Mouse (Mus musculus): ENCODE data around the gene Gripap1. TPM values are rescaled to one million over a fixed set of nuclear protein-coding genes. Genes with fewer than 3 reads are reported as not detected.
"Not testable (repeated sequence)": the region's sequence is repeated elsewhere in the genome, so short reads cannot be mapped to it uniquely, and the experiment has no call there.

The Gripap1 gene
- 73.9 and 77.7 TPM in 2 replicates for polyA plus RNA-seq (2015; fragmentation: Nextera tagmentation; extraction: Ambion mirVana)

- H3K36me3 ChIP-seq = no peaks in the 10 kb centered on the region
- H3K9ac ChIP-seq = peak within 1 kb of the TSS; percentile 72
- H3K27me3 ChIP-seq = no peaks in the 10 kb centered on the region
- peak within 1 kb of the TSS; percentile 53 for H3K4me3 ChIP-seq
- ATAC-seq (ENCODE audit: low FRiP score) = peak; percentile 92
- H3K9me3 ChIP-seq = no peaks in the 10 kb centered on the region
- H3K4me1 ChIP-seq (replicated peaks) = peaks cover 16% of the 10 kb centered on the region
- WGBS = 14% methylated on average over 24 of the region's 24 CpGs
- peak within 1 kb of the TSS; percentile 65 for H3K4me2 ChIP-seq
- peak within 1 kb of the TSS; percentile 55 for H3K27ac ChIP-seq
Measured at GRCm38 (mm10) chrX:7789542-7790136, at the start of gene Gripap1. Gene Gripap1 (plus strand): TSS chrX:7789765.

GRCm38 (mm10) chrX:7740082-7740819 lies 49.3 kb upstream of the Gripap1 start:
- no peak overlapping the region for H3K4me3 ChIP-seq
- H3K4me1 ChIP-seq (replicated peaks) = no peaks in the 10 kb centered on the region
- peaks cover 18% of the 10 kb centered on the region for H3K36me3 ChIP-seq
- 70% methylated on average over 10 of the region's 10 CpGs for WGBS
- no peak overlapping the region for H3K9ac ChIP-seq
- ATAC-seq (ENCODE audit: low FRiP score) = no peak
- no peaks in the 10 kb centered on the region for H3K27me3 ChIP-seq
- no peak overlapping the region for H3K4me2 ChIP-seq
- no peak overlapping the region for H3K27ac ChIP-seq
- H3K9me3 ChIP-seq = no peaks in the 10 kb centered on the region

- 82% methylated on average over 5 of the region's 5 CpGs for WGBS
- Histone ChIP-seq H3K27me3 (no peaks in the 10 kb centered on the region), H3K9me3 (no peaks in the 10 kb centered on the region), H3K4me3 (no peak overlapping the region), H3K9ac (no peak overlapping the region), H3K36me3 (peaks cover 12% of the 10 kb centered on the region), H3K4me2 (no peak overlapping the region), H3K4me1 (replicated peaks) (no peaks in the 10 kb centered on the region), H3K27ac (no peak overlapping the region)
- no peak for ATAC-seq (ENCODE audit: low FRiP score)
Measured at GRCm38 (mm10) chrX:7741103-7741502, 48.5 kb upstream of the Gripap1 start.

GRCm38 (mm10) chrX:7743470-7743869 lies 46.1 kb upstream of the Gripap1 start:
- H3K27me3 ChIP-seq = no peaks in the 10 kb centered on the region
- H3K4me2 ChIP-seq = no peak overlapping the region
- H3K9me3 ChIP-seq = no peaks in the 10 kb centered on the region
- H3K36me3 ChIP-seq = no peaks in the 10 kb centered on the region
- H3K4me3 ChIP-seq = no peak overlapping the region
- WGBS = 58% methylated on average over 5 of the region's 5 CpGs
- H3K9ac ChIP-seq = no peak overlapping the region
- no peak overlapping the region for H3K27ac ChIP-seq
- no peak for ATAC-seq (ENCODE audit: low FRiP score)
- no peaks in the 10 kb centered on the region; the same call in 1 of the 2 replicates for H3K4me1 ChIP-seq (replicated peaks)

- peaks cover 9% of the 10 kb centered on the region for H3K4me1 ChIP-seq (replicated peaks)
- no peaks in the 10 kb centered on the region for H3K36me3 ChIP-seq
- no peak overlapping the region for H3K27ac ChIP-seq
- 94% methylated on average over 1 of the region's 1 CpGs for WGBS
- no peak for ATAC-seq (ENCODE audit: low FRiP score)
- no peaks in the 10 kb centered on the region for H3K27me3 ChIP-seq
- no peak overlapping the region for H3K4me2 ChIP-seq
- H3K4me3 ChIP-seq = no peak overlapping the region
- H3K9me3 ChIP-seq = no peaks in the 10 kb centered on the region
- H3K9ac ChIP-seq = no peak overlapping the region
Measured at GRCm38 (mm10) chrX:7744940-7745339, 44.6 kb upstream of the Gripap1 start.

GRCm38 (mm10) chrX:7745429-7745828 lies 44.1 kb upstream of the Gripap1 start:
- Histone ChIP-seq H3K9me3 (no peaks in the 10 kb centered on the region), H3K4me2 (no peak overlapping the region), H3K4me3 (no peak overlapping the region), H3K27ac (no peak overlapping the region), H3K9ac (no peak overlapping the region), H3K27me3 (no peaks in the 10 kb centered on the region), H3K4me1 (replicated peaks) (peaks cover 11% of the 10 kb centered on the region), H3K36me3 (no peaks in the 10 kb centered on the region)
- 94% methylated on average over 8 of the region's 8 CpGs for WGBS
- ATAC-seq (ENCODE audit: low FRiP score) = no peak

GRCm38 (mm10) chrX:7750432-7751116 lies 39.0 kb upstream of the Gripap1 start, which contains the start of gene Ccdc120:
Gene Ccdc120 (minus strand): TSS chrX:7750905.
- H3K4me1 ChIP-seq (replicated peaks) = peaks cover 11% of the 10 kb centered on the region
- H3K4me2 ChIP-seq = peak within 1 kb of the TSS; percentile 60
- H3K27me3 ChIP-seq = no peaks in the 10 kb centered on the region
- peak within 1 kb of the TSS; percentile 59 for H3K4me3 ChIP-seq
- H3K27ac ChIP-seq = peak within 1 kb of the TSS; percentile 73
- no peaks in the 10 kb centered on the region for H3K36me3 ChIP-seq
- WGBS = 8% methylated on average over 44 of the region's 56 CpGs
- peak within 1 kb of the TSS; percentile 78 for H3K9ac ChIP-seq
- peak; percentile 88 for ATAC-seq (ENCODE audit: low FRiP score)
- H3K9me3 ChIP-seq = no peaks in the 10 kb centered on the region

GRCm38 (mm10) chrX:7753627-7754026 lies 35.9 kb upstream of the Gripap1 start:
- not testable (repeated sequence) for H3K36me3 ChIP-seq; H3K4me2 ChIP-seq; H3K4me3 ChIP-seq; H3K27ac ChIP-seq; H3K9ac ChIP-seq; H3K9me3 ChIP-seq; H3K27me3 ChIP-seq; ATAC-seq (ENCODE audit: low FRiP score)
- H3K4me1 ChIP-seq (replicated peaks) = peaks cover 11% of the 10 kb centered on the region
- WGBS = 24% methylated on average over 3 of the region's 3 CpGs

- peak within 1 kb of the TSS; percentile 60 for H3K4me3 ChIP-seq
- peak; percentile 95 for ATAC-seq (ENCODE audit: low FRiP score)
- no peaks in the 10 kb centered on the region for H3K27me3 ChIP-seq
- no peaks in the 10 kb centered on the region for H3K9me3 ChIP-seq
- H3K9ac ChIP-seq = peak within 1 kb of the TSS; percentile 78
- H3K36me3 ChIP-seq = peaks cover 8% of the 10 kb centered on the region; the same call in 1 of the 2 replicates
- H3K4me1 ChIP-seq (replicated peaks) = peaks cover 30% of the 10 kb centered on the region
- H3K4me2 ChIP-seq = peak within 1 kb of the TSS; percentile 66
- 20% methylated on average over 38 of the region's 38 CpGs for WGBS
- H3K27ac ChIP-seq = peak within 1 kb of the TSS; percentile 81
Measured at GRCm38 (mm10) chrX:7762137-7762920, 27.2 kb upstream of the Gripap1 start, which contains the start of gene Tfe3. Gene Tfe3 (plus strand): TSS chrX:7762560.

GRCm38 (mm10) chrX:7762921-7763197 lies 26.7 kb upstream of the Gripap1 start:
- peak overlapping the region; percentile 78 for H3K9ac ChIP-seq
- peak; percentile 37 for ATAC-seq (ENCODE audit: low FRiP score)
- WGBS = 23% methylated on average over 21 of the region's 21 CpGs
- H3K4me2 ChIP-seq = peak overlapping the region; percentile 66
- H3K27me3 ChIP-seq = no peaks in the 10 kb centered on the region
- H3K4me1 ChIP-seq (replicated peaks) = peaks cover 30% of the 10 kb centered on the region
- H3K9me3 ChIP-seq = no peaks in the 10 kb centered on the region
- peaks cover 13% of the 10 kb centered on the region for H3K36me3 ChIP-seq
- peak overlapping the region; percentile 81 for H3K27ac ChIP-seq
- peak overlapping the region; percentile 60 for H3K4me3 ChIP-seq

GRCm38 (mm10) chrX:7763631-7764393 lies 25.8 kb upstream of the Gripap1 start:
- Histone ChIP-seq H3K36me3 (peaks cover 20% of the 10 kb centered on the region), H3K4me1 (replicated peaks) (peaks cover 30% of the 10 kb centered on the region), H3K4me3 (peak overlapping the region; percentile 60), H3K27me3 (no peaks in the 10 kb centered on the region), H3K4me2 (peak overlapping the region; percentile 66), H3K9ac (peak overlapping the region; percentile 78), H3K27ac (0 out of 2 replicates have a peak overlapping the region, but pooled peaks have one; percentile 40), H3K9me3 (no peaks in the 10 kb centered on the region)
- 0 out of 2 replicates have a peak, but pooled peaks have one; percentile 16 for ATAC-seq (ENCODE audit: low FRiP score)
- 21% methylated on average over 22 of the region's 22 CpGs for WGBS
